Comparison of ENCODE assay signal across 18 mouse cellular contexts in the genomic region with DNA sequence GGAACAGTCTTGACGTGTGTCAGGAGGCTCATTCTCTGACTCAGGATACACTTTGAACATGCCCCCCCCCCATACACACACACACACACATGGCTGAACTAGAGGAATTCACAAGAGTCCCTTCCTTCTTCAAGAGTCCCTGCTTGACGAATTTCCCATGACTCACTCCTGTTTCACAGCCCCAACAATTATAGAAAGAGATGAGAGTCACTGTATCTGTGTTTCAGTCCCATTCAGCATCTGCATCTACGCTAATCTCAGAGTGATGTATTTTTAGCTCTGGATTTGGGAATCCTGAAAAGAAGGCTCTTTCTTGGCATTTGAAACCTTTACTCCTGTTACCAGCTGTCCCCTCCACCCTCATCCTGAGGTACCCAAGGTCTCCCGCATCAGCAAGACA.
"Had no signal": no experiment of that assay in that cellular context is flagged by ENCODE, and none has a peak within 500 bp of the region (broad histone marks: within the 10 kb centered on the region; RNA-seq: fewer than 3 reads in every experiment).

No protein-coding gene starts in this region.

- H3K9ac ChIP-seq: liver, embryonic 14.5 days; lung, embryonic 14.5 days; midbrain, embryonic 12.5 days; neural tube, embryonic 13.5 days; neural tube, embryonic 15.5 days had no signal

- H3K36me3 ChIP-seq: midbrain, embryonic 10.5 days; midbrain, embryonic 12.5 days had no signal

- H3K27ac ChIP-seq: liver, embryonic 14.5 days; midbrain, embryonic 12.5 days; neural tube, embryonic 13.5 days; neural tube, embryonic 15.5 days had no signal

- ATAC-seq: midbrain, embryonic 16.5 days had no signal

- H3K27me3 ChIP-seq: midbrain, embryonic 12.5 days; neural tube, embryonic 13.5 days; neural tube, embryonic 15.5 days had no signal

- H3K4me3 ChIP-seq: midbrain, embryonic 10.5 days; midbrain, embryonic 12.5 days; myocyte; neural tube, embryonic 13.5 days; neural tube, embryonic 15.5 days had no signal

- H3K9me3 ChIP-seq: midbrain, embryonic 10.5 days; midbrain, embryonic 12.5 days; neural tube, embryonic 13.5 days; neural tube, embryonic 15.5 days had no signal

- H3K4me2 ChIP-seq: lung, embryonic 14.5 days; midbrain, embryonic 12.5 days; neural tube, embryonic 13.5 days; neural tube, embryonic 15.5 days had no signal

- DNase-seq: lung, adult 18-20 months; lung, embryonic 14.5 days; lung, postnatal 10 days; lung, postnatal 4 days; midbrain, embryonic 14.5 days; right cerebral cortex, adult 18-20 months; right cerebral cortex, postnatal 25 days; right cerebral cortex, postnatal 4 days; spleen, adult 18-20 months; thymus, adult 2 months; thymus, postnatal 36 days had no signal
